Mouse (Mus musculus) intestine, embryonic 15.5 days (tissue): ENCODE measurements at regions not wholly inside any gene's neighbourhood (a gene's known extent, or its start where the extent isn't known, plus 50 kb on each side); places are given as distances from the start of the nearest gene placed in this dataset.

Source experiments
- ATAC-seq: fragments of 200-750 bp; cut with Nextera tagmentation; 2 replicates; pipeline ENCODE4 v1.8.0; 2017; ENCODE audit warnings: moderate TSS enrichment, moderate library complexity
- H3K27ac ChIP-seq: fragments of 300-500 bp; sonication (generic); 2 replicates; pipeline ENCODE4 v1.5.1; 2015; ENCODE audit warnings: mild to moderate bottlenecking, inconsistent platforms
- H3K27me3 ChIP-seq: fragments of 300-500 bp; sonication (generic); replicated peaks from 2 replicates; pipeline ENCODE4 v1.6.1; 2015; ENCODE audit warnings: inconsistent platforms
- H3K36me3 ChIP-seq: fragments of 300-500 bp; sonication (generic); 2 replicates; pipeline ENCODE4 v1.6.1; 2015; ENCODE audit warnings: inconsistent platforms
- H3K4me1 ChIP-seq: fragments of 300-500 bp; sonication (generic); replicated peaks from 2 replicates; pipeline ENCODE4 v1.6.1; 2015; ENCODE audit warnings: inconsistent platforms
- H3K4me2 ChIP-seq: fragments of 300-500 bp; sonication (generic); replicated peaks from 2 replicates; pipeline ENCODE4 v1.6.1; 2015; ENCODE audit warnings: mild to moderate bottlenecking, inconsistent platforms
- H3K4me3 ChIP-seq: fragments of 300-500 bp; sonication (generic); replicated peaks from 2 replicates; pipeline ENCODE4 v1.5.1; 2015; ENCODE audit warnings: inconsistent platforms
- H3K9ac ChIP-seq: fragments of 300-500 bp; sonication (generic); 2 replicates; pipeline ENCODE4 v1.6.1; 2015; ENCODE audit warnings: inconsistent platforms
- H3K9me3 ChIP-seq: fragments of 300-500 bp; sonication (generic); 2 replicates; pipeline ENCODE4 v1.6.1; 2016; ENCODE audit warnings: inconsistent platforms
- WGBS: fragments of 180-500 bp; shearing (Covaris S2); methylation state at CpG from one replicate; pipeline ENCODE4 v1.1.7; 2015; 5-methylcytosine and 5-hydroxymethylcytosine counted together

DNA sequence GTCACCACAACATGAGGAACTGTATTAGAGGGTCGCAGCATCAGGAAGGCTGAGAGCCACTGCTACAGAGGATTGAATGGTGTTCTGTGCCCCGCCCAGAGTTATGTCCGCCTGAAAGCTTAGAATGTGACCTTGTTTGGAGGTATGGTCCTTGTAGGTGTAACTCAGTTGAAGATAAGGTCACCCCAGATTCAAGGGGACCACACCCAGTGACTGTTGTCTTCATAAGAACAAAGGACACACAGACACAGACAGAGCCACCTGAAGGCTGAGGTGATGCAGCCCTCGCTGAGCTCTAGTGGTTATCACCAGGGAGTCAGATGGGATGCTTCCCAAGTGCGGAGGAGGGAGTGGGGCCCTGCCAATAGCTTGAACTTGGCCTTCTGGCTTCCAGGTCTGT, 89.9 kb upstream of the 1600014C23Rik start:
- Histone ChIP-seq H3K9me3 (no peaks in the 10 kb centered on the region), H3K9ac (no peak overlapping the region), H3K4me1 (peaks cover 10% of the 10 kb centered on the region), H3K27ac (no peak overlapping the region), H3K27me3 (no peaks in the 10 kb centered on the region), H3K4me2 (no peak overlapping the region), H3K4me3 (no peak overlapping the region), H3K36me3 (no peaks in the 10 kb centered on the region)
- 71% methylated on average over 5 of the region's 5 CpGs for WGBS
- no peak for ATAC-seq

DNA sequence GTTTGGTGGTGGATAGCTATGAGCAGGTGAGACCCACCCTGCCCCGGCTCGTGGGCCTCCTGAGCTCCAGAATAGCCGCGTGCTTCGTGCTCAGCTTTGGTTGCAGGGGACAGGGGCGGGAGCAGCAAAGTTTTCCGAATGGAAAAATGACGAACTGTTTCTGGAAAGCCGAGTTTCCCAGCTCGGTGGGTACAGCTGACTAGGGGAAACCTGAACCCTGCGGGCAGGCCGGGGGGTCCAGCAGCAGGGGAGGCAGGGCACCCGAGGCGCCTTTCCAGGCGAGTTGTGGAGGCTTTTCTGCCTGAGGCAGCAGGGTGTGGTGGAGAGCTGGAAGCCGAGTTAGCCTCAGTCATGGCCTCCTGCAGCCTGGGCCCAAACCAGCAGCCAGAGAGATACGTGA, 88.8 kb upstream of the 1600014C23Rik start:
- ATAC-seq, result no peak
- 81% methylated on average over 17 of the region's 17 CpGs for WGBS
- no peaks in the 10 kb centered on the region for H3K36me3 ChIP-seq

DNA sequence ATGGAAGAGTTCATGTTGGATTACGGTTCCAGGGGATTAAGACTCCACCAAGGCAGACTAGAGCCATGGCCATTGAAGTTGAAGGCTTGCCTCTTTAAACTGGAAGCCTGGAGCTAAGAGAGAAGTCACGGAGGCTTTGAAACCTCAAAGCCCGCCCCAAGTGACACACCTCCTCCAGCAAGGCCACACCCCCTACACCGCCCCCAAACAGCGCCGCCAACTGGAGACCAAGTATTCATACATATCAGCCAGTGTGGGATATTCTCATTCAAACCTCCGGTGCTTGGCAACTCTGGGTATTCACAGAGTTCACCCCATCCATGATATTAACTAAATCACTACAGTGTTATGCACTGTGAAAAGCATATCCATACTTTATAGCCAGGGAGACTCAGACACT, 87.7 kb upstream of the 1600014C23Rik start:
- ATAC-seq, result no peak
- Histone ChIP-seq H3K27me3 (no peaks in the 10 kb centered on the region), H3K4me2 (no peak overlapping the region), H3K9me3 (no peaks in the 10 kb centered on the region), H3K27ac (no peak overlapping the region), H3K9ac (no peak overlapping the region), H3K4me1 (peaks cover 5% of the 10 kb centered on the region; the same call in 1 of the 2 replicates), H3K4me3 (no peak overlapping the region), H3K36me3 (no peaks in the 10 kb centered on the region)
- 92% methylated on average over 7 of the region's 7 CpGs for WGBS

More for the DNA sequence above, 88.8 kb upstream of the 1600014C23Rik start:
- no peak overlapping the region for H3K4me2 ChIP-seq
- no peak overlapping the region for H3K27ac ChIP-seq
- no peak overlapping the region for H3K9ac ChIP-seq
- no peak overlapping the region for H3K4me3 ChIP-seq
- H3K9me3 ChIP-seq, result no peaks in the 10 kb centered on the region
- no peaks in the 10 kb centered on the region for H3K27me3 ChIP-seq
- peaks cover 5% of the 10 kb centered on the region; the same call in 1 of the 2 replicates for H3K4me1 ChIP-seq

DNA sequence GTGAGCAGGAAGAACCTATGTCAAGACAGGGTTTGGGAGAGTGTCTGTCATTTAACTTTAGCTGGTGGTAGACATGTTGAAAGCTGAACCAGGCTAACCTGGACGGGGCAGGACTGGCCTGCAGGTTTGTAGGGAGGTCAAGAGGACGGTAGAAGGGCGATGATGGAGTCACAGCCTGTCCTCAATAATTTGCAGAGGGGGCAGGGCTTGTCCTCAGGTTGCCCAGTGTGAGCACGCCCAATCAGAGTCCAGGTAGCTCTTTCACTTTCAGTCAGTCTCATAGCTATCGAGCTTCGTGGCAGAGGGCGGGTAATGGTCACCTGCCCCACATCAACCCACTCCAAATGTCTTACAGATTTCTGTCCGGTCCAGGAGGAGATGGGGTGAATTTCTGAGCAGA, 85.5 kb upstream of the 1600014C23Rik start:
- no peak overlapping the region for H3K4me2 ChIP-seq
- WGBS, result 79% methylated on average over 8 of the region's 8 CpGs
- H3K4me3 ChIP-seq, result no peak overlapping the region
- no peaks in the 10 kb centered on the region for H3K27me3 ChIP-seq
- 0 out of 2 replicates have a peak, but pooled peaks have one; percentile 32 for ATAC-seq
- H3K4me1 ChIP-seq, result peaks cover 19% of the 10 kb centered on the region
- no peak overlapping the region for H3K9ac ChIP-seq
- no peak overlapping the region for H3K27ac ChIP-seq
- no peaks in the 10 kb centered on the region for H3K9me3 ChIP-seq
- no peaks in the 10 kb centered on the region for H3K36me3 ChIP-seq

DNA sequence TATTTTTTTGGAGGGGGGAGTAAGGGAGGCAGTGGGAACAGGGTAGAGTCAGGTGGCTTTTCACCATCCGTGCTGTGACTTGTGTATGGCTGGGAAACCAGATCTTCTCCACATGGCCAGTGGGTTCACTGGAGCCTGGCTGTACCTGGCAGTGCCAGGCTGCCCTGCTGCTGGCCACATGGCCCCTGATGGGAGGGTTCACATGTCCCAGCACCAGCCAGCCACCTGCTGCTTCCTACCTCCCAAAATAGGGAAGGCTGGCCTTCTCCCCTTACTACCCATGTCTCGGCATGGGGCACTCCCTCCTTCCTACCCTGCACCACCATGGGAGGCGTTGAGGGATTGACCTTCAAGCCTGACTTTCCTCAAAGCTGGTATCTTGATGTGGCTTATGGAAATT, 82.9 kb upstream of the 1600014C23Rik start:
- Histone ChIP-seq H3K9ac (no peak overlapping the region), H3K4me1 (peaks cover 22% of the 10 kb centered on the region), H3K36me3 (no peaks in the 10 kb centered on the region), H3K4me2 (no peak overlapping the region), H3K9me3 (no peaks in the 10 kb centered on the region), H3K27me3 (no peaks in the 10 kb centered on the region), H3K4me3 (no peak overlapping the region), H3K27ac (no peak overlapping the region)
- no peak for ATAC-seq
- 85% methylated on average over 3 of the region's 3 CpGs for WGBS

DNA sequence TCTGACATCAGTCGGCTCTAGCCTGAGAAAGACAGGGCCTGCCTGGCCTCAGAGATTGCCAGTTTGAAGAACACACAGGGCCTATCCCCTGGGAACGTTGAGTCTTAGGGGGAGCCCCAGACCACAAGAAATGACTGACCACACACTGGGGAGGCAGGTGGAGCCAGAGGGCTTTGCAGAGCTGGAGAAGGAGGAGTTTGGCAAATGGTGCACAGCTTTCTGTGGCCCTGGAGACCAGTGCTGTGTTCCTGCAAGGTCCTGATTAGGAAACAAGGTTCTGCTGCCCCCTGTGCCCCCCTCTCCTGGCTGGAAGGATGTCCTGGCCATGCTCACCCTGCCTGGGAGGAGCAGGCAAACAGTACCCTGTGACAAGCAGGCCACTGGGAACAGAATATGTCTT, 82.2 kb upstream of the 1600014C23Rik start:
- ATAC-seq, result 0 out of 2 replicates have a peak, but pooled peaks have one; percentile 19
- Histone ChIP-seq H3K4me1 (peaks cover 22% of the 10 kb centered on the region), H3K9ac (no peak overlapping the region), H3K9me3 (no peaks in the 10 kb centered on the region), H3K27ac (no peak overlapping the region; the same call in 1 of the 2 replicates), H3K4me2 (no peak overlapping the region), H3K4me3 (no peak overlapping the region), H3K36me3 (no peaks in the 10 kb centered on the region), H3K27me3 (no peaks in the 10 kb centered on the region)
- WGBS, result 28% methylated on average over 2 of the region's 2 CpGs

DNA sequence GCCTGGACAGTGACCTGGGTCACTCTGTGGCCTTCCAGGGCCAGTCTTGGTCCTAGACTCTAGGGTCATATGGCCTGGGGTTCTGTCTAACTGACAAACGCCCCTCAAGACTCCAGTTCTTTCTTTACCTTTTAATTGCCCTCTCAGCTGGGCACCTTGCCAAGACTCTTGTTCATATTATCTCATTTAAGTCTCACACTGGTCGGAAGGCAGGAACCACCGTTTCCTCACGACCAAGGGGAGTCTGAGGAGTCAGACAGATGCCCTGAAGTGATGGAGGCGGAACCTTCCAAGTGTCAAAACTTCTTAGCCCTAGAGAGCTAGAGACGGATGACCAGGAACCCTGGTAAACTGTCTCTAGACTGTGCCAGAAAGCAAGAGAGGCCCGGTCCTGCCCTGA, 81.7 kb upstream of the 1600014C23Rik start:
- Histone ChIP-seq H3K27me3 (no peaks in the 10 kb centered on the region), H3K4me3 (no peak overlapping the region), H3K4me2 (no peak overlapping the region), H3K9ac (no peak overlapping the region), H3K9me3 (no peaks in the 10 kb centered on the region), H3K36me3 (no peaks in the 10 kb centered on the region), H3K27ac (peak overlapping the region; percentile 28), H3K4me1 (peaks cover 22% of the 10 kb centered on the region)
- 0 out of 2 replicates have a peak, but pooled peaks have one; percentile 30 for ATAC-seq
- 31% methylated on average over 7 of the region's 7 CpGs for WGBS

DNA sequence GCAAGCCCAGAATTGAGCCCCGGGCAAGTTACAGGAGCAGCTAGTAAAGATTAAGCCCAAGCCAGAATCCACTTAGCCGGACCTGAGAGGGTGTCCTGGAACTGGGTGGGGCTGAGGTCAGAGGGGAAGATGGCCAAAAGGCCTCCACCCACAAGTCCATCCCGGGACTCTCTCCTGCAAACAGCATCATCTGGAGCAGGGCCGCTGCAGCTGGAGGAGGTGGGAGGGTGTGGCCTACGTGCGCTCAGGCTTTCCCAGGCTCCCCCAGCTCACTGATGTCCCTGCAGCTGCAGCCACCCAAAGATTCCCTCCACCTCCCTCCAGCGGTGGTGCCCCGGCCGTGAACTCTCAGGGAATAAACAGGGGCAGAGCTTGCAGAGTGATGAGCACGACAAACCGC, 80.9 kb upstream of the 1600014C23Rik start:
- H3K36me3 ChIP-seq, result no peaks in the 10 kb centered on the region
- H3K4me2 ChIP-seq, result no peak overlapping the region
- no peak overlapping the region for H3K9ac ChIP-seq
- ATAC-seq, result peak; percentile 19
- H3K4me3 ChIP-seq, result no peak overlapping the region
- H3K4me1 ChIP-seq, result peaks cover 22% of the 10 kb centered on the region
- H3K27ac ChIP-seq, result peak overlapping the region; percentile 28; the same call in 1 of the 2 replicates
- 11% methylated on average over 11 of the region's 11 CpGs for WGBS
- no peaks in the 10 kb centered on the region for H3K27me3 ChIP-seq
- H3K9me3 ChIP-seq, result no peaks in the 10 kb centered on the region

DNA sequence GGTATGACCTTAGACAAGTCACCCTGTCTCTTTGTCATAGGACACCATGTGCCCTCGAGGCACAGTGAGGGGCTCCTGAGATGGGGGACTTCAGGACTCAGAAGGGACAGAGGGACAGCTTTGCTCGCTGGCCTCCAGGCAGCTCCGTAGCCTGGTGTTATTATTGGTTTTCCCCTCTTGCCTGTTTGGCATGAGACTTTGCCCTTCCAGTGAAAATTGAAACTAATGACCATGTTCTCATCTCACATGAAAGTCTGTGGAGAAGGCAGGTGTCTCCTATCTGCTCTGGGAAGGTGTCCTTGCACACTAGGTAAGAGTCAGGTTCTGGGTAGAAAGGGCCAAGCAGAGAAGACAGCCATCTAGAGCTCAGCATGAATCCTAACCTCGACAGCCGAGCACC, 80.3 kb upstream of the 1600014C23Rik start:
- Histone ChIP-seq H3K9me3 (no peaks in the 10 kb centered on the region), H3K9ac (no peak overlapping the region), H3K27me3 (no peaks in the 10 kb centered on the region), H3K4me3 (no peak overlapping the region), H3K4me2 (no peak overlapping the region), H3K36me3 (no peaks in the 10 kb centered on the region), H3K4me1 (peaks cover 22% of the 10 kb centered on the region), H3K27ac (no peak overlapping the region)
- no peak for ATAC-seq
- 66% methylated on average over 5 of the region's 5 CpGs for WGBS

DNA sequence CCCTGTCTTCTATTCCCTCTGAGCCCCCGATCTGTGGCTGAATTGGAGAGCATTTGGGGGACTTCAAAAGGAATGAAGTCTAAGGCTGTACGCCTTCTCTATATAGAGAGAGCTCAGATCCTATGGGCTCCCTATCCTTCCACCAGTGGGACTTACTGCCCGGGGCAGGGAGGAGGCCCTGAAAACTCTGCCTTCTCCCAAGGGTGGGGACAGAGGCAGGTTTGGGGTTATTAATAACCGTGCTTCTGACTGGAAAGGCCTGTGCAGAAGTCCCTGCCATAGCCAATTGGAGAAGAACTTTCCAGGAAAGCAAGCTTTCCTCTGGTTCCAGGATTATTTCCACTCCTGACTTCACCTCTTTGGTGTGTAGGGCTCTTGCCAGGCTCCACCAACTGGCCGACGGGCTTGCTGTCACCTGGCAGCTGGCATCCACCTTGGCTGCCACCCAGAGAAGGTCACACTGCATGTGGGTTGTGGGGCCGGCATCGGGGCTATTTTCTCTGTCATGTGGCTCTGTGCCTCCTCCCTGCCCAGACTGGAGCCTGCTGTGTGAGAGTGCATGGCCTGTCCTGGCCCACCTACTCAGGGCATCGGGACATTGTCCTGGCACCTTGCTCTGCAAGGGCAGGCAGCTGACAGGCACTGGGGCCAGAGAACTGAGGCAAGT, 78.8 kb upstream of the 1600014C23Rik start:
- Histone ChIP-seq H3K4me2 (no peak overlapping the region), H3K9ac (no peak overlapping the region), H3K27me3 (no peaks in the 10 kb centered on the region), H3K36me3 (no peaks in the 10 kb centered on the region), H3K4me1 (peaks cover 32% of the 10 kb centered on the region), H3K9me3 (no peaks in the 10 kb centered on the region), H3K4me3 (no peak overlapping the region), H3K27ac (no peak overlapping the region)
- no peak for ATAC-seq
- WGBS, result 86% methylated on average over 9 of the region's 9 CpGs

DNA sequence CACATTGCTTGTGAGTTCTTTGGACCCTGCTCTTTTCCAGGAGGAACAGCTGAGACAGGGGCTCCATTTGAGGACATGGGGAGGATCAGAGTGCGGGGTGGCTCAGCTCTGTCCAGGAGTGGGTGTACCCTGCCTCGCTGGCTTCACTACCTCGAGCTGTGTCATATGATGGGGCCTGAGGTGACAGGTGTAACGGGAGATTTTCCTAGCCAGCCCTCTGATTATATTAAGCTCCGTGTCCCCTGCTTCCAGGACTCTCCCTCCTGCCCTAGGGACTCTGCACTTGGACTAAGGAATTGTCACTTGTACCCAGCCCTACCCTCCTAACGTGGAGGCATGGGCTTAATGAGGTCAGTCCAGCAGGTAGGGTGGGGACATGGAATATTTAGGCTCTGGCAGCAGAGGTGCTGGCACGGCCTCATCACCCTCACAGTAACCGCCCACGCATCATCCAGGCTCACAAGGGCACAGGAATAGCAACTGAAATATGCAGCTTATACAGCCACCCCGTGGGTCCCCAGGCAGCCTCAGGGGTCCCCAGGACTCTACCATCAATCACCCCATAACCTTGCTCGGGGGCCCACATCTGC, 78.1 kb upstream of the 1600014C23Rik start:
- no peak for ATAC-seq
- Histone ChIP-seq H3K9ac (no peak overlapping the region), H3K9me3 (no peaks in the 10 kb centered on the region), H3K4me3 (no peak overlapping the region), H3K4me2 (no peak overlapping the region), H3K27ac (no peak overlapping the region), H3K27me3 (no peaks in the 10 kb centered on the region), H3K4me1 (peaks cover 39% of the 10 kb centered on the region), H3K36me3 (no peaks in the 10 kb centered on the region)
- WGBS, result 76% methylated on average over 11 of the region's 11 CpGs

DNA sequence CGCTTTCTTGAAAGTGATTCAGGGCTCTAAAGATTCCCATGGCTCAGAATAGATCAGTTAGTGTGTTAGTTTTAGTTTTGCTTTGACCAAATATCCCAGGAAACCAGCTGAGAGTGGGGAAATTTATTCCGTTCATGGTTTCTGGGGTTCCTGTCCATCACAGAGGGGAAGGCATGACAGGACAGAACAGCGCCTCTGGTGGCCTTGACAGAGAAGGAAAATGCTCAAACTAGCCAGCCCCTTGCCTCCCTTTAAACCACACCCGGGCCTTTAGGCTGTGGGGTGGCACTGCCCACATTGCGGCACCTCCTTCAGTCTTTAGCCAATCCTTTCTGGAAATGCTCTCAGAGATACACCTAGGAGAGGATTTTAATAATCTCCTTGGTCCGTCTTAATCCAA, 76.1 kb upstream of the 1600014C23Rik start:
- Histone ChIP-seq H3K9me3 (no peaks in the 10 kb centered on the region), H3K4me2 (no peak overlapping the region), H3K4me3 (no peak overlapping the region), H3K9ac (no peak overlapping the region), H3K4me1 (peaks cover 37% of the 10 kb centered on the region), H3K27me3 (peaks cover 5% of the 10 kb centered on the region; the same call in 1 of the 2 replicates), H3K36me3 (no peaks in the 10 kb centered on the region), H3K27ac (no peak overlapping the region)
- 93% methylated on average over 6 of the region's 6 CpGs for WGBS
- no peak for ATAC-seq

DNA sequence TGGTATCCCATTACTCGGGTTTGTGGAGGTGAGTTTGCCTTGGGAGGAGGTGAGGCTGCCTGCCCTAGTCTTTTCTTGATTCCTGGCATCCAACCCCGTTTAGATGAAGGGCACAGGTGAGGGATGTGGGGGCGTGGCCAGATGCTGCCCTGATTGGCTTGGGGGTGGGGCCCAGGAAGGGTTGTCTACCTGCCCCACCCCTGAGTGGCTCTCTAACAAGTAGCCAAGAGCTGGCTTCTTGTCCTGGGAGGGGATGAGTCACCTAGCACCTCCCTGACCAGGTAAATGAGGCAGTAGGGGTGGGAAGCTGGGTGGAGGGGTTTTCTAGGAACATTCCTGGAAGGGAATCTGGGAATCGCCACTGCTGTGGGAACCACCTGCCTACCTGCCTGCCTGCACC, 74.7 kb upstream of the 1600014C23Rik start:
- H3K36me3 ChIP-seq, result no peaks in the 10 kb centered on the region
- H3K27me3 ChIP-seq, result peaks cover 9% of the 10 kb centered on the region; the same call in 1 of the 2 replicates
- H3K9me3 ChIP-seq, result no peaks in the 10 kb centered on the region
- no peak overlapping the region for H3K4me2 ChIP-seq
- 0 out of 2 replicates have a peak, but pooled peaks have one; percentile 32 for ATAC-seq
- H3K4me3 ChIP-seq, result no peak overlapping the region
- no peak overlapping the region for H3K27ac ChIP-seq
- 50% methylated on average over 4 of the region's 4 CpGs for WGBS
- no peak overlapping the region for H3K9ac ChIP-seq
- peaks cover 28% of the 10 kb centered on the region for H3K4me1 ChIP-seq
